Mouse (Mus musculus) spleen, adult 12 weeks (tissue): ENCODE results near the gene 2410004B18Rik.
"Not testable (repeated sequence)": the region's sequence is repeated elsewhere in the genome, so short reads cannot be mapped to it uniquely, and the experiment has no call there.

ENCODE experiments used
- DNase-seq: peaks from one replicate; pipeline ENCODE4 v3.0.0; 2022; ENCODE audit warnings: low spot score

2410004B18Rik gene

GRCm38 (mm10) chr3:145937505-145938404 lies at the start of gene 2410004B18Rik:
TSS of gene 2410004B18Rik (plus strand) at chr3:145938014.
- DNase-seq: peak; percentile 95

GRCm38 (mm10) chr3:145890346-145891132 lies 47.3 kb upstream of the 2410004B18Rik start:
- no peak for DNase-seq

DNA sequence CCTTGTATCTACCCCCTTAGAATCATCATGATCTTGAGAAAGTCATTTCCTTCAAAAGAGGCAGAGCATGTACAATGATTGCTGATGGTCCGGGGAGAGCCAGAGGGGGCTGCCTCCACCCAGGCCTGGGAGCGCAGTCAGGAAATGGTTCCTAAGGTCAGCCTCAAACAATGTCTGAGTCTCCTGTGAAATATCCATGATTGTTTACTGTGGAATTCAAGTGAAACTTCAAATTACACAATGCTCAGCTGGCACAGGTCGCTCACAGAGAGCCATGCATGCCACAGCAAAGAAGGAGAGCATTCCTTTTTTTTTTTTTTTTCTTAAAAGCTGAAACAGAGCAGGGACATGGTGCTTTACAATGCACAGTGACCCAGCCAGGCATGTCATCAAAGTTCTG lies 45.4 kb upstream of the 2410004B18Rik start:
- DNase-seq: no peak

GRCm38 (mm10) chr3:145894131-145894530 lies 43.7 kb upstream of the 2410004B18Rik start:
- DNase-seq: no peak

- no peak for DNase-seq
Measured at GRCm38 (mm10) chr3:145897749-145898148, 40.1 kb upstream of the 2410004B18Rik start.

- no peak for DNase-seq
Measured at GRCm38 (mm10) chr3:145899832-145900231, 38.0 kb upstream of the 2410004B18Rik start.

- DNase-seq: no peak
Measured at GRCm38 (mm10) chr3:145903530-145903929, 34.3 kb upstream of the 2410004B18Rik start.

GRCm38 (mm10) chr3:145904850-145905776 lies 32.7 kb upstream of the 2410004B18Rik start:
- DNase-seq: peak; percentile 32

DNA sequence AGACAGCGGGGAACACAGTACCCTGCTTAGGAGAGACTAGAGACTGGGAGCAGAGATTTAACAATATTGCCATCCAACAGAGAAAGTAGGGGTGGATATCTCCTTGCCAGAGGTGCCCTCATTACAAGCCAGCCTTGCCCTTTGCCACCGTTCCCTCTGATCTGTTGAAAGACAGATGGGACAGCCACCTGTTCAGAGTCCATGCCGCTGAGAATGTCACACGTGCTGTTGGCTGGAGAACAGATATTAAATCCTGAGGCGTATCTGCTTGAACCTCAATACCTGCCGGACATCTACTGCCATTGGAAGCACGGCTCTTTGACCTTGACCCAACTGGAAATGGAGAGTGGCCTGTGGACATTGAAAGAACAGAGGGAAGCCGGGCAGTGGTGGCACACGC lies 31.2 kb upstream of the 2410004B18Rik start:
- DNase-seq: no peak

DNA sequence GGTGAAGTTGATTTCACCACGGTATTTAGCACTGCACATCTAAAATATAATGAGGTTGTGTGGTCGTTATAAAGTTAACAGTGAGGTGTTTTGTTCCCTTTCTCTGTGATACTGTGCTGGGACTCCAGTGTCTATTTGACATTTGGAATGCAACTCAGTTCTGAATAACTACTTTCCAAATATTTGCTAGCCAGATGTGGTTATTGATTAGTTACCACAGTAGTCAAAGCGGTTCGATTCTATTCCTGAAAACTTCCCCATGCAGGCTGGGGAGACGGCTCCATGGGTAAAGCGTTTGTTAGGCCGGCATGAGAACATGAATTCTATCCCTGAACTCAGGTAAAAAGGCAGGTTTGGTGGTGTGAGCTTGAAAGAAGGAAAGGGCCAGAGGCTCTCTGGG lies 25.3 kb upstream of the 2410004B18Rik start:
- no peak for DNase-seq

GRCm38 (mm10) chr3:145913263-145913662 lies 24.6 kb upstream of the 2410004B18Rik start:
- DNase-seq: no peak

GRCm38 (mm10) chr3:145913942-145914341 lies 23.9 kb upstream of the 2410004B18Rik start:
- not testable (repeated sequence) for DNase-seq

- DNase-seq: no peak
Measured at GRCm38 (mm10) chr3:145916374-145916773, 21.4 kb upstream of the 2410004B18Rik start.

GRCm38 (mm10) chr3:145916826-145917225 lies 21.0 kb upstream of the 2410004B18Rik start:
- DNase-seq: no peak

GRCm38 (mm10) chr3:145922019-145922854 lies 15.6 kb upstream of the 2410004B18Rik start, which contains the start of gene Bcl10:
TSS of gene Bcl10 (plus strand) at chr3:145922804.
- DNase-seq: no peak

- DNase-seq: no peak
Measured at GRCm38 (mm10) chr3:145922971-145923370, 14.8 kb upstream of the 2410004B18Rik start.

DNA sequence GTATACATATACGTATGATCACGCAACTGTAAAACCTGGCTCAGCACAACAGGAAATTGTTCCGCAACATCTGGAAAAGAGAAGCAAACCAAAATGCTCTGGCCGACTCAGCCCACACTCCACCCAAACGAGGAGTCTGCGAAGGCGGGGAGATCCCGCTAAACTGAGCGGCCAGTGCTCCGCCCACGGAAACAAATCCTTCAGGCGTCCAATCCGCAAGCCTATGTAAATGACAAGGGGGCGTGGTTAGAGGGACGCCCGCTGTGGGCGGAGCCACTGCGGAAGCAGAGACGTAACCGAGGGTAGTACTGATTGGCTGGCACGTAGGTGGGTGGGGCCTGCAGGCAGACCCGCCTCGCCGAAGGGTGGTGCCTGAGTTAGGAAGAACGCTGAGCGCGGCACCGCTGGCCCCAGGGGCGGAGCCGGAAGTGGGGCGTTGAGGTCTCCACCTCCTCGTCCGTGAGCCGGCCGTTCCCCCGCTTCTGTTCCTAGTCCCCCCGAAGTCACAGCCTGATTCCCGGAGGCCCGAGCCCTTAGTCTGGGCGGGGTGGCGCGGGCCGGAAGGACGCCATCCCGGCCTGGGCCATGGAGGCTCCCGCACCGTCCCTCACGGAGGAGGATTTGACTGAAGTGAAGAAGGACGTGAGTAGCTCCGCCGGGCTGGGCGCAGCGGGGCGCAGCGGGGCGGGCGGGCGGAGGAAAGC lies 13.8 kb upstream of the 2410004B18Rik start:
- DNase-seq: peak; percentile 99

DNA sequence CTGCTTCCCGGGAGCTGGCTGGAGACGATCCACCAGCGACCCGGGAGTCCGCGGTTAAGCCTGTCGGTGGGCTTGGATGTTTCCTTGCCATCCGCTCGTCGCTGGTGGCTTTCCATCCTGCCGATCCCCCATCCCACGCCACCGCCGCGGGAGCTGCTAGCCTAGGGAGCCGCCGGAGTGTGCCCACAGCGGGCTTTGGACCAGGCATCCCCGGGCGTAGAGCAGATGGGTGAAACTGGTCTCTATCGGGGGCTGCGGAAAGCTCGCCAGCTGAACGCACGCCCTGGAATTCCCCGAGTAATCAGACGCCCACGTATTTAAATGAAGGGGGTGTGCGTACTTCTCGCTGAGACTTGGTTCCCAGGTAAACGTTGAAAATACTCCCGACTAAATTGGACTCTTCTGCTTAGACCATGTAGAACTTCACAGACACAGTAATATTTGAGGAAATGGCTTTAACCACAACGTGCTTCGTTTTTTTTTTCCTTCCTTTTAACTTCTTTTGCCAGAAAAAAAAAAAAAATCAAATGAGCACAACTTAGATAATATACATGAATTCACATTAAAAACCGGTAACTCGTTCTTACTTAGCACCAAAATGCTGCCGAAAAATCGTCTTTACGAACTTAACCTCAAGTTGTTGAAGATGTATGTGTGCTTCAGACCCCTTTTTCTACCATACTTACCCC lies 13.0 kb upstream of the 2410004B18Rik start:
- peak; percentile 54 for DNase-seq

GRCm38 (mm10) chr3:145925506-145925905 lies 12.3 kb upstream of the 2410004B18Rik start:
- no peak for DNase-seq
